Mouse (Mus musculus) liver, adult 2 months (tissue): ENCODE results near the gene Polr1a. TPM values are rescaled to one million over a fixed set of nuclear protein-coding genes. Genes with fewer than 3 reads are reported as not detected.

Source experiments
- DNase-seq: peaks from one replicate; pipeline ENCODE4 v3.0.0-alpha.2; 2011; ENCODE audit warnings: low read depth, low spot score; ENCODE audit errors: extremely low read depth
- H3K27ac ChIP-seq: fragments of 200-500 bp; replicated peaks from 2 replicates; pipeline ENCODE4 v1.5.1; 2012; ENCODE audit warnings: low read depth, mild to moderate bottlenecking, control low read depth, inconsistent platforms, low read length; ENCODE audit not compliant: insufficient read depth
- H3K27me3 ChIP-seq: fragments of 200-500 bp; 2 replicates; pipeline ENCODE4 v1.6.1; 2012; ENCODE audit warnings: mild to moderate bottlenecking, moderate library complexity, low read length, inconsistent platforms; ENCODE audit not compliant: control insufficient read depth, insufficient read depth
- H3K36me3 ChIP-seq: fragments of 200-500 bp; 2 replicates; pipeline ENCODE4 v1.6.1; 2012; ENCODE audit warnings: low read length, inconsistent platforms; ENCODE audit not compliant: control insufficient read depth, insufficient read depth
- H3K4me1 ChIP-seq: fragments of 200-500 bp; 2 replicates; pipeline ENCODE4 v1.6.1; 2011; ENCODE audit warnings: low read length; ENCODE audit not compliant: control insufficient read depth, insufficient read depth
- H3K4me3 ChIP-seq: fragments of 200-500 bp; 2 replicates; pipeline ENCODE4 v1.5.1; 2011; ENCODE audit warnings: low read depth, mild to moderate bottlenecking, control low read depth, low read length, moderate library complexity; ENCODE audit not compliant: insufficient read depth
- H3K79me2 ChIP-seq: fragments of 200-500 bp; 2 replicates; pipeline ENCODE4 v1.6.1; 2012; ENCODE audit warnings: inconsistent platforms, mild to moderate bottlenecking, low read length, moderate library complexity; ENCODE audit not compliant: control insufficient read depth, insufficient read depth
- H3K9ac ChIP-seq: fragments of 200-500 bp; 2 replicates; pipeline ENCODE4 v1.6.1; 2012; ENCODE audit warnings: low read depth, mild to moderate bottlenecking, control low read depth, inconsistent platforms, low read length
- CTCF ChIP-seq: fragments of 200-500 bp; IDR thresholded peaks from 2 replicates; pipeline ENCODE4 v1.5.1; 2011; ENCODE audit warnings: low read depth, low read length, control low read depth
- POLR2A ChIP-seq: fragments of 200-500 bp; IDR thresholded peaks from 2 replicates; pipeline ENCODE4 v1.6.1; 2011; ENCODE audit warnings: low read length, control low read depth; ENCODE audit not compliant: insufficient read depth; ENCODE audit errors: extremely low read depth
- WGBS: fragments of 180-500 bp; shearing (Covaris S2); methylation state at CpG from one replicate; pipeline ENCODE4 v1.1.7; 2018; 5-methylcytosine and 5-hydroxymethylcytosine counted together
- polyA plus RNA-seq: library from polyadenylated mRNA; depleted of rRNA; stranded (reverse); fragments of >200 nt; gene quantifications from 2 replicates; pipeline ENCODE4 v1.2.3, GENCODE M21; 2012
- total RNA-seq: library from RNA; depleted of rRNA; stranded (reverse); fragments of >200 nt; gene quantifications from 2 replicates; pipeline ENCODE4 v1.2.3, GENCODE M21; 2014

Polr1a gene
- total and polyA plus RNA-seq, 2 experiments = 8.6 to 9.3 TPM

GRCm38 (mm10) chr6:71927911-71928310 lies 19.1 kb downstream of the Polr1a start:
- peaks cover 1% of the 10 kb centered on the region; the same call in 1 of the 2 replicates for H3K4me1 ChIP-seq
- H3K36me3 ChIP-seq = peaks cover 48% of the 10 kb centered on the region
- peak; percentile 52 for DNase-seq
- H3K27me3 ChIP-seq = no peaks in the 10 kb centered on the region
- TF ChIP-seq CTCF (peak; percentile 54), POLR2A (no peak)
- H3K27ac ChIP-seq = no peak overlapping the region
- H3K9ac ChIP-seq = no peak overlapping the region
- no peaks in the 10 kb centered on the region for H3K79me2 ChIP-seq
- no peak overlapping the region for H3K4me3 ChIP-seq

- WGBS = 82% methylated on average over 10 of the region's 10 CpGs
- Histone ChIP-seq H3K4me3 (no peak overlapping the region), H3K79me2 (no peaks in the 10 kb centered on the region), H3K9ac (no peak overlapping the region), H3K27ac (peak overlapping the region; percentile 52), H3K27me3 (no peaks in the 10 kb centered on the region), H3K4me1 (peaks cover 13% of the 10 kb centered on the region), H3K36me3 (peaks cover 35% of the 10 kb centered on the region)
- peak; percentile 58 for DNase-seq
- TF ChIP-seq POLR2A (no peak), CTCF (no peak)
Measured at GRCm38 (mm10) chr6:71930053-71930452, 21.2 kb downstream of the Polr1a start.

DNA sequence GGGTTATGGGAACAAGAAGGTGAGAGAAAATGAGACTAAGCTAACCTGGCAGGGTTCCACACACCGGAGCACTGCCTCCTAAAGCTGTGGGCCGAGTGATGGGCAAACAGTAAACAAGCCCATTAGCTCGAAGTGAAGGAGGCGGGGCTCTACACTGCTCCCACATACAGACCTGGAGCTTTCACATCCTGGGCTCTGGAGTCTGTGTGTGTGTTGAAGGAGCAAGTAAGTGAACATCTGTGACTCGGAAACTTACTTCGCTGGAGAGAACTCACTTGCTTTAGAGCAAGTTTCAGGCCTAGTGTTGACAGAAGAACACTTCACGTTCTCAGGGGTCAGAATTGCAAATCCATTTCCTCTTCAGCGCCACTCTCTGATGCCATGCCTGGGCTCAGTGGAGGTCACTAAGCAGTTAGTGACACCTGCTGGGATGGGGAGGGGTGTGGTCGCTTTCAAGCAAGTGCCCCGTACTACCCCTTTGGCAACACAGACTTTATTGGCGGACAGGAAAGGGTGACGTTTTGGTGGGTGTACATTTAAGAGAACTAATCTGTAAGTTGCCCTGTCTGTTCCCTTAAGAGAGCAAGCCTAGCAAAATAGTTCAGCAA lies 22.1 kb downstream of the Polr1a start:
- no peak for TF ChIP-seq POLR2A
- TF ChIP-seq CTCF = no peak
- peaks cover 13% of the 10 kb centered on the region for H3K4me1 ChIP-seq
- H3K27me3 ChIP-seq = no peaks in the 10 kb centered on the region
- H3K27ac ChIP-seq = peak overlapping the region; percentile 52
- peaks cover 34% of the 10 kb centered on the region for H3K36me3 ChIP-seq
- WGBS = 83% methylated on average over 12 of the region's 12 CpGs
- H3K79me2 ChIP-seq = no peaks in the 10 kb centered on the region
- no peak overlapping the region for H3K4me3 ChIP-seq
- no peak overlapping the region for H3K9ac ChIP-seq
- no peak for DNase-seq

DNA sequence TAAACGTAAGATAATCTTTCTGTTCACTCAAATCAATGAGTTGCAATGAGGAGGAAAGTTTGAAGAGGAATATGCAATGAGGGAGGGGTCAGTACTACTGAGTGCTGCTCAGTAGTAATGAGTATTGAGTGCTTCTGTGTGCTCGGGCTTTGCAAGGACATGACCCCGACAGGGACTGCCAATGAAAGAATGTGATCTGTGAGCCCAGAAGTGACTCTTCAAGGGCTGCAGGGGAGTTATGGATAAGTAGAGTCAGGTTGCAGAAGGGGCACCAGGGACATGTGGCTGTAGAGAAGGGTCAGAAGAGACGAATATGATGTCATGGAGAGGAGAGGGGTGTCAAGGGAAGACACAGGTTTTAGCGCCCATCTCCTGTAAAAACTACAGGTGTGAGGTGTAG lies 23.5 kb downstream of the Polr1a start:
- Histone ChIP-seq H3K27me3 (no peaks in the 10 kb centered on the region), H3K36me3 (peaks cover 39% of the 10 kb centered on the region), H3K79me2 (no peaks in the 10 kb centered on the region), H3K4me1 (peaks cover 13% of the 10 kb centered on the region), H3K4me3 (no peak overlapping the region), H3K9ac (no peak overlapping the region), H3K27ac (no peak overlapping the region)
- 72% methylated on average over 5 of the region's 5 CpGs for WGBS
- DNase-seq = no peak
- TF ChIP-seq CTCF (no peak), POLR2A (no peak)

DNA sequence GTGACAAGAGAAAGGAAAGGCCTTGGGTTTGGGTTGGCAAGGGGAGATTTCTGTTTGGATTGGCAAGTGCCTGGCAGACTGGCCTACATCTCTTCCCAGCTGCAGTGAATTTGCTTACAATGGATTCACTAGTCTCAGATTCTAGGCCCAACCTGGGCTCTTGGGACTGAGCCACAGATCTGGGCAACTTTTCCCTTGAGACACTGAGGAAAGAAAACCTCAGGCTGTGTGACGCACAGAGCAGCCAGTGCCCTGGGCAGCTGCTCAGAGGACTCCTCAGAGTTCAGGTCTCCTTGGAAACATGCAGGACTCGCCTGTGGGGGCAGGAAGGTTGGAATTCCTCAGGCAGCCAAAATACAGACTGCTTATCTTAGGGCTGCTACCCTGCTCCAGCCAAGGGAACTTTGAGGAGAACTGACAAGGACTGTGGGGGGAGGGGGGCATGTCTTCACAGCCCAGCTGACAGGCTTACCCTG lies 25.3 kb downstream of the Polr1a start:
- 7% methylated on average over 2 of the region's 2 CpGs for WGBS
- peak; percentile 98 for DNase-seq
- Histone ChIP-seq H3K4me3 (no peak overlapping the region), H3K27ac (peak overlapping the region; percentile 40), H3K79me2 (no peaks in the 10 kb centered on the region), H3K36me3 (peaks cover 41% of the 10 kb centered on the region), H3K27me3 (no peaks in the 10 kb centered on the region), H3K4me1 (peaks cover 13% of the 10 kb centered on the region), H3K9ac (peak overlapping the region; percentile 5; the same call in 1 of the 2 replicates)
- no peak for TF ChIP-seq CTCF
- no peak for TF ChIP-seq POLR2A

DNA sequence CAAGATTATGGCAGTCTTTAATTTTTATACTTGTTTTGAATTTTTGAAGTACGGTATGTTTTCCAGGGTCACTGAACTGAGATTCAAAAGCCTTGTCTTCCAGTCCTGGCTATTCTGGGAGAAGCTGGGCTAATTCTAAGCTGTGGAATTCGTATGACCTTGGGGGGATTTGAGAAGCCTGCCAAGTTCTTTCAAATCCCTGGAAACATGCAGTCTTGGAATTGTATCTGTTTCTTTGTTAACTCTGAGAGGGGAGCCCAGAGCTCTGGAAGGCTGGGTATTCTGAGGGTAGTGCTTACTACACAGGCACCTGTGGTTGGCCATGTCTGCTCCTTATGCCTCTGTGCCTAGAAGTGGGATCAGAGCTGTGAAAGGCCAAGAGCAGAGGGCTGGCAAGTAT lies 26.9 kb downstream of the Polr1a start:
- H3K27ac ChIP-seq = no peak overlapping the region
- H3K4me1 ChIP-seq = peaks cover 13% of the 10 kb centered on the region
- no peak overlapping the region for H3K9ac ChIP-seq
- 82% methylated on average over 2 of the region's 2 CpGs for WGBS
- no peaks in the 10 kb centered on the region for H3K27me3 ChIP-seq
- peaks cover 40% of the 10 kb centered on the region for H3K36me3 ChIP-seq
- no peaks in the 10 kb centered on the region for H3K79me2 ChIP-seq
- no peak overlapping the region for H3K4me3 ChIP-seq
- peak; percentile 49 for DNase-seq
- no peak for TF ChIP-seq CTCF
